Mouse (Mus musculus) R1 (cell line): ENCODE results near the gene Ilkap.

ENCODE experiments used
- DNase-seq: peaks from one replicate; pipeline ENCODE4 v3.0.0-alpha.2; 2018; ENCODE audit warnings: low read depth, low spot score

Gene Ilkap

DNA sequence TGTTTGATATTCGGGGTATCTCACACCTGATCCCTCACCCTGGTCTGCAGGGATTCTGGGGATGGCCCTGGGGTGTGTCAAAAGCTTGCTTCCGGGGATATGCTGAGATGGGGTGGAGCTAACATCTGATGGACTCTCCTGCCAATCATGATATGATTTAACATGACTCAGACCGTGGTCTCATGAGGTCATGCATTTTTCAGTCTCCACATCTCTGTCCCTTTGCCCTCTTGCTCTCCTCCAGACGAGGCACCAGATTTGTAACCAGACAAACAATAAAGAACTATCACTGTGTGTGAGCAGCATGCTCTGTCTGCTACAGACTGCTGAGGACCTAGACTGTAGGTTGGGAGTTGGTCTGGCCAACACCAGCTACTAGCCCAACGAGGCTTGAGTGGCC is 36.5 kb downstream of the Ilkap start:
- DNase-seq, result no peak

DNA sequence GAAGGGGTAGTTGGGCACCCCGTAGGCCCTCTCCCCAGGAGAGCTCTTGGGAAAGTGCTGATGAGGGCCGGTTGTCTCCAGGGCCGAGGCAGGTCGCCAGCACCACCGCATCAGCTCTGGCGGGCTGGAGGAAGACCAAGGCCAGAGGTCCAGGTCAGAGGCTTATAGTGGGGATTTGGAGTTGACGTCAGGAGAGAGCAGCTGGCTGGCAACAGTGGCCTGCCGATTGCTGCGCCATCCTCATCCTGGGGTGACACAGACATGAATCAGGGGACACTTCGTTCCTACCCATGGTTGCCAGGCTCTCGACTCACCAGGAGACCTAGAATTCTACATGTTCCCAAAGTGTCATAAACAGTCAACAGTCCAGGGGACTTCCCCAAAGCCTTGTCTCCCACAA is 42.5 kb downstream of the Ilkap start:
- DNase-seq, result no peak

- no peak for DNase-seq
Measured at GRCm38 (mm10) chr1:91352277-91352676, 46.3 kb downstream of the Ilkap start.

GRCm38 (mm10) chr1:91351249-91351648 is 47.4 kb downstream of the Ilkap start:
- peak; percentile 9 for DNase-seq

DNA sequence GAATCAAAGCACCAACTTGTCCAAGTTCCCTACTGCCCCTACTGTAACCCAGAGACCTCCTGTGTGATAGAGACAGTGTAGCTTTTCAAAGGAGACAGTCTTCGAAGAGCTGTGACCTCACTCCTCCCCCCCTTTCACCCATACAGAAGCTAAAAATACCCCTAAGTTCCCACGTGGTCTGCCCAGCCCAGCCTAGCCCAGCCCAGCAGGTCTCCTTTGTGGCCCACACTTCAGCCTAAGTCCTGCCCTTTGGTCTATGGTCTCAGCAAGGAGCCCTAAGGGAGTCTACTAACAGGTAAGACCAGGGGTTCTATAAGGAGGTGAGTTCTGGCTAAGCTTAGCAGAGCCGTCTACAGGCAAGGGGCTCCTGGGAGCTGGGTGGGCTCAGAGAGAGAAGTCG is 47.8 kb downstream of the Ilkap start, which contains the start of gene Klhl30:
TSS of gene Klhl30 (plus strand) at position 176 of the 400 bp plus-strand sequence.
- DNase-seq, result no peak

GRCm38 (mm10) chr1:91346892-91347291 is 51.7 kb downstream of the Ilkap start:
- peak; percentile 65 for DNase-seq

GRCm38 (mm10) chr1:91344921-91345685 is 53.5 kb downstream of the Ilkap start:
- no peak for DNase-seq

GRCm38 (mm10) chr1:91344001-91344400 is 54.6 kb downstream of the Ilkap start:
- DNase-seq, result no peak

DNA sequence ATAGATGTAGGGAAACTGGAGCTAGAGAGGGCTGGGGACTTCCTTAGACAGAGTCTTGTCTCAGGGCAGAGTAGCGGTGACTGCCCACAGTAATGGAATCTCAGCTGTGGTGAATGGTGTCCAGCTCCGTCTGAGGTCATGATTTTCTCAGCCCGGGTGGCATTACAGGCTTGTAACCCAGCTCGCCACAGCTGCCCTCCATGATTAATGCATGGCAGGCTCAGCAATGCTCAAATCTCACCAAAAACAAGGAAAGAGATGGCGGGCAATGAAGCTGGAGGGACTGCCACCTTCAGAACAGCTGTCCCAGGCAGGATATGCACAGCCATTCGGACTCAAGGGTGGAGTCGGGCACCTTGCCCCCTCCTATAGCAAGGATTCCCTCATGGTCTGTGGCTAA is 61.3 kb downstream of the Ilkap start:
- DNase-seq, result no peak

DNA sequence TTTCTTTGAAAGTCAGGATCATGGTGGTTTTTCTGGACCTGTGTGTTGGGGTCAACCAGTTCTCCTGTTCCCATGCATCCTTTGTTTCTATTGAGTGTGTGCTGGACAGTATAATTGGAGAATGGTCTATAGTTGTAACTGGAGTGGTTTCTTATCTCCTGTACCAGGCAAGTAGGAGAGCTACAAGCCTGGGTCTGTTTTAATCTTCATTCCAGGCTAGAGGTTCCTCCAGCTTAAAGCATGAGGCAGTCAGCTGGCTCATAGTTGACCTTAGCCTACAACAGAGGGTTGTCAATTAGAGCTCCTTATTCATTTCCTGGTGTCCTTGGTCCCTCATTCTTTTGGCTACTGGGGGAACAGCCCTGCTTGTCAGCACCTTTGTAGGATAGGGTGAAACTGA is 65.0 kb downstream of the Ilkap start:
- DNase-seq, result no peak

- DNase-seq, result no peak
Measured at GRCm38 (mm10) chr1:91332102-91332501, 66.5 kb downstream of the Ilkap start.

DNA sequence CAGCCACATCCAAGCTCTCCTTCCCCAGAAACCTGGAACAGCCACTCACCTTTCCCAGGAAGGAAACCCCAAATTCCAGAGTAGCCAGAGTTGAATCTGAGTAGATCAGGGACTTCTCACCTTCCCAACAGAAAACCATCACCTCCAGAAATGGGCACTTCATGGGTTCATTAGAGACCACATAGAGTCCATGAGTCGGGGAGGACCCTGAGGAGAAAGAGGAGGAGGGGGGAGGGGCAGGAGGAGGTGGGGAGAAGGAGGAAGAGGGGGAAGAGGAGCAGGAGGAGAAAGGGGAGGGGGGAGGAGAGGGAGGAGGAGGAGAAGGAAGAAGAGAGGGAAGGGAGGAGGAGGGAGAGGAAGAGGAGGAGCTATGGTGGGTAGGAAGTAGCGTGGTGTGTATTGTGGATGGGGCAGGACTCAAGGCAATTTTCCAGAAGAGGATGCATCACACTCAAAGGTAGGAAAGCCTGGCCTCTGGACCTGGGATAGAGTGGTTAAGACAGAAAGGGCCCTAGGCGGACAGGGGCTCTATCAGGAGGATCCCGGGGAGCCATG is 73.0 kb downstream of the Ilkap start:
- DNase-seq, result no peak

GRCm38 (mm10) chr1:91324646-91325045 is 74.0 kb downstream of the Ilkap start:
- no peak for DNase-seq
